Mouse (Mus musculus) hindbrain, embryonic 15.5 days (tissue): ENCODE results near the gene Gm21497. TPM values are rescaled to one million over a fixed set of nuclear protein-coding genes. Genes with fewer than 3 reads are reported as not detected.
"Not testable (repeated sequence)": the region's sequence is repeated elsewhere in the genome, so short reads cannot be mapped to it uniquely, and the experiment has no call there.

Experiments
- ATAC-seq: fragments of 200-750 bp; cut with Nextera tagmentation; 2 replicates; pipeline ENCODE4 v1.8.0; 2017; ENCODE audit warnings: low read depth, moderate number of reproducible peaks, moderate TSS enrichment; ENCODE audit not compliant: low FRiP score
- H3K27ac ChIP-seq: fragments of 300-500 bp; sonication (generic); replicated peaks from 2 replicates; pipeline ENCODE4 v1.5.1; 2015; ENCODE audit warnings: mild to moderate bottlenecking, inconsistent platforms
- H3K27me3 ChIP-seq: fragments of 300-500 bp; sonication (generic); 2 replicates; pipeline ENCODE4 v1.6.1; 2015; ENCODE audit warnings: control low read depth, inconsistent platforms
- H3K36me3 ChIP-seq: fragments of 300-500 bp; sonication (generic); 2 replicates; pipeline ENCODE4 v1.6.1; 2015; ENCODE audit warnings: control low read depth, inconsistent platforms
- H3K4me1 ChIP-seq: fragments of 300-500 bp; sonication (generic); replicated peaks from 2 replicates; pipeline ENCODE4 v1.6.1; 2015; ENCODE audit warnings: control low read depth, inconsistent platforms
- H3K4me2 ChIP-seq: fragments of 300-500 bp; sonication (generic); 2 replicates; pipeline ENCODE4 v1.6.1; 2015; ENCODE audit warnings: moderate library complexity, mild to moderate bottlenecking, inconsistent platforms
- H3K4me3 ChIP-seq: fragments of 300-500 bp; sonication (generic); 2 replicates; pipeline ENCODE4 v1.5.1; 2015; ENCODE audit warnings: mild to moderate bottlenecking, inconsistent platforms
- H3K9ac ChIP-seq: fragments of 300-500 bp; sonication (generic); 2 replicates; pipeline ENCODE4 v1.6.1; 2015; ENCODE audit warnings: inconsistent platforms
- H3K9me3 ChIP-seq: fragments of 300-500 bp; sonication (generic); 2 replicates; pipeline ENCODE4 v1.6.1; 2016; ENCODE audit warnings: control low read depth, inconsistent platforms
- WGBS: fragments of 180-500 bp; shearing (Covaris S2); methylation state at CpG from one replicate; pipeline ENCODE4 v1.1.7; 2015; 5-methylcytosine and 5-hydroxymethylcytosine counted together
- polyA plus RNA-seq: library from polyadenylated mRNA; unstranded; fragments of >200 nt; fragmentation: Nextera tagmentation; extraction: Ambion mirVana; gene quantifications from 2 replicates; pipeline ENCODE4 v1.2.1, GENCODE M21; 2015

The Gm21497 gene
- polyA plus RNA-seq, result not detected in 2 replicates

DNA sequence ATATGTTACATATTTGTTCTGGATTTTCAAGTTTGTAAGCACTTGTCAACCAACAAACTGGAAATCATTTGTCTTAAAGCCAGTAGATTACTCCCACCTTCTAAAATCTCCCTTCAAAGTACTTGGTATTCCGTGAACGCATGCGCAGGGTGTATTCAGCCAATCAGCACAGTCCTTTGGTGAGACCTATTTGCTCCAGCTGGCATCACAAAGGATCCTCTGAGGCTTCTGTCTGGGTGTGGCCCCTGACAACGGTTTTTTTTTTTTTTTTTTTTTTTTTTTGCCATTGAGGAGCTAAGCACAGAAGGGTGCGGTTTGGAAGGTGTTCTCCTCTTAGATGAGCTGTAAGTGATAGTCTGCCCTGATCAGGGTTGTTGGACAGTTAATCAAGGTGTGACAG, at the start of gene Gm21497:
TSS of gene Gm21497 (plus strand) at position 301 of the 400 bp plus-strand sequence.
- not testable (repeated sequence) for H3K4me2 ChIP-seq, H3K27me3 ChIP-seq, H3K9me3 ChIP-seq, H3K9ac ChIP-seq, ATAC-seq, H3K4me3 ChIP-seq, H3K36me3 ChIP-seq, H3K27ac ChIP-seq, H3K4me1 ChIP-seq
- no CpG with 5 or more reads among the region's 5 CpGs for WGBS
